Mouse (Mus musculus): ENCODE data around the gene Opa1. TPM values are rescaled to one million over a fixed set of nuclear protein-coding genes. Genes with fewer than 3 reads are reported as not detected.

Opa1 gene
- polyA plus RNA-seq, 1 experiment from 2014 or later: 25.9 TPM

DNA sequence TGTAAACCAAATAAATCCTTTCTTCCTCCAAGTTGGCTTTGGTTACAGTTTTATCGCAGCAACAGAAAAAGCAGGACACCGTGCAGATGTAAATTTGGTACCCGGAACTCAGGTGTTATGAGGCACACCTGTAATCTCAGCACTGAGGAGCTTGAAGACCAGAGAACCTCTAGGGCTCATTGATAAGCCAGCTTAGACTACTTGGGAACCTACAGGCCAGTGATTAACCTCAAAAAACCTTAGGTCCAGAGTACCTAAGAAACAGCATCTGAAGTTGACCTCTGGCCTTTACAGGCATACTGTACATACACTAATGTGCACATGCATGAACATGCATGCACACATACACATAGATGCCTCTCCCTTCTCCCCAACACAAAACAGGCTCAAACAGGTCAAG, 94.1 kb downstream of the Opa1 start:
- Histone ChIP-seq H3K36me3 (no peaks in the 10 kb centered on the region), H3K9me3 (replicated peaks) (no peaks in the 10 kb centered on the region), H3K9ac (no peak overlapping the region), H3K4me3 (replicated peaks) (no peak overlapping the region), H3K4me1 (no peaks in the 10 kb centered on the region), H3K27me3 (no peaks in the 10 kb centered on the region), H3K4me2 (replicated peaks) (no peak overlapping the region), H3K27ac (replicated peaks) (no peak overlapping the region)
- ATAC-seq (ENCODE audit: insufficient number of reproducible peaks, low FRiP score, low TSS enrichment, low read depth): no peak
- 93% methylated on average over 3 of the region's 3 CpGs for WGBS

DNA sequence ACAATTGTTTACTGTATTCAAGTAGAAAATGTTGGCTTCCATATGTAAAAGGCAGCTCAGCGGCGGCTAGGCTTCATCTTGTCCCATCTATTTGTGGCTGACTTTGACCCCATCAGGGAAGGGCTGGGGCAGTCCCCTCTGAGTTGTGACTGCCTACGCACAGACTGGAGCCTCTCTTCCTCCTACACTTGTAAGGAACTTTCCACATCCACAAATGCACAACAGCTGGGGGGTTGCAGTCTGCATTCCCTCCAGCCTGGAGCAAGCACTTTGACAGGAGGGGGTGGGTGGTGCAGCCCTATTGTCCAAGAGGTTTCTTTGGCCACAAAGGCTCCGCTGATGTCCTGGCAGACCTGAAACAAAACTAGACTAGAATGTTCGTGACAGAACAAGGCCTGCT, 100.5 kb downstream of the Opa1 start:
- Histone ChIP-seq H3K9me3 (replicated peaks) (no peaks in the 10 kb centered on the region), H3K4me3 (replicated peaks) (no peak overlapping the region), H3K4me2 (replicated peaks) (no peak overlapping the region), H3K36me3 (no peaks in the 10 kb centered on the region), H3K9ac (no peak overlapping the region), H3K27ac (replicated peaks) (no peak overlapping the region), H3K4me1 (peaks cover 9% of the 10 kb centered on the region), H3K27me3 (no peaks in the 10 kb centered on the region)
- WGBS: 54% methylated on average over 5 of the region's 5 CpGs
- ATAC-seq (ENCODE audit: insufficient number of reproducible peaks, low FRiP score, low TSS enrichment, low read depth): no peak

DNA sequence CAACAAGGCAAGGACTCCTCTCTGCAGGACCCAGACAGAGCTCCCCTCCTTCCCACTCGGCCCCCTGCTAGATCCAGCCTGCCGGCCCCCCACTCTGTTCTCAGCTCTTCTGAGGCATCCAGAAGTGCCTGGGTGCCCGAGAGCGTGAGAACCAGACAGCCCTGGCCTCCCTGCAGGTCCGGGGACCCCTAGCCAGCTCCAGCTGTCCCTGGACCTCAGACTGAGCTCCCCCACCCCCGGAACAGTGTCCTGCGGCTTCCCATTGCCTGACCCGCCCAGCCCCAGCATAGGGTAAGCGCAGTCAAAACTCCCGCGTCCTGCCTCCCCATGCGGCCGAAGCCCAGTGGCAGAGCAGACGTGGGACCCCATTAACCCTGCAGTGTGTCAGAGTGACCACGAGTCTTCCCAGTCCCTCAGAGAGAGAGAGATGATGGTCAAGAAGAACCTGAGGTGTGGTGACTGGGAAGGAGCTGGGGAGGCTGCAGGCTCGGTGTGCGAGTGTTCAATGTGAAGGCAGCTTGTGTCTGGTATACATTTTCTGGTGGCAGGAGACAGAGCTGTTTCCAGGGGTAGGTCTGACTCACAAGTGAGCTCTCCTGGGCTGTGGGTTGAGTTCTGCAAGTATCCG, 101.5 kb downstream of the Opa1 start:
- ATAC-seq (ENCODE audit: insufficient number of reproducible peaks, low FRiP score, low TSS enrichment, low read depth): no peak
- H3K27me3 ChIP-seq: no peaks in the 10 kb centered on the region
- H3K4me1 ChIP-seq: peaks cover 9% of the 10 kb centered on the region
- 64% methylated on average over 18 of the region's 18 CpGs for whole genome bisulfite sequencing
- H3K4me3 ChIP-seq (replicated peaks): no peak overlapping the region
- no peak overlapping the region for H3K9ac ChIP-seq
- no peaks in the 10 kb centered on the region for H3K9me3 ChIP-seq (replicated peaks)
- no peaks in the 10 kb centered on the region for H3K36me3 ChIP-seq
- H3K27ac ChIP-seq (replicated peaks): no peak overlapping the region
- no peak overlapping the region for H3K4me2 ChIP-seq (replicated peaks)

DNA sequence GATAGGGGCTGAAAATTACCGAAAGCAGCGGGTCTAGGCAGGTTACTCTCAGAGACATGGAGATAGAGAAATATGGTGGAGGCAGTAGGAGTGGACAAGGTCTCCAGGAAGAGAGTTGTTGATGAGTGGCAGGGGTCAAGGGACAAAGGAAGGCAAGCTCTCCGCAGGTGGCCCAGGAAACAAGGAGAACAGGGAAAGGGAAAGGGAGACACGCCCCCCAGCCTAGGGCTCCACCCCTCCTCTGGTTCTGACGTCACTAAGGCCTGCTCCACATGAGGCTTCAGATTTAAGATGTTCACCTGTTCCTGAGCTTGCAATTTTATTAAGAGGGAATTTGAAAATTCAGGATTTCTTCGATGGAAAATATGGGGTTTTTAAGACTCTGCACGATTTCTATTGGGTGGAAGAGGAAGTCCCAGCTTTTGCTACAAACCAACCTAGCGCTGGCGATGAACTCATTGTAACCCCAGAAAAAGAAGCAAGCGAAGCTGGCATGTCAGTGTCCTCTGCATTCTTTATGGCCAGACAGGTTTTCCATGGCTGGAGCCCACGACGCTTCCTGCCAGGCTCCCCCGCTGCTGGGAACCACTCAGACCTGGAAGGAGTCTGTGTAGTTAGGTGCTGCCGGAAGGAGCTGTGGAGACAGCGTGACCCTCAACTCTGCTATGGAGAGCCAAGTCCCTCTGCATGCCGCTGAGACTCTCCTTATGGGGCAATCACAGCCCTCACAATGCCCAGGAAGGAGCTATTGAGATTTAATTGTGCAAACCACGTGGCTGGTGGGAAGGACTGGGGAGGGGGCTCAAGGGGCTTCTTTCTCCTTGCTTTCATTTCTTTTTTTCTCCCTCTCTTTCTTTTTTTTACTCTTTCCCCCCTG, 103.7 kb downstream of the Opa1 start:
- Histone ChIP-seq H3K27ac (replicated peaks) (no peak overlapping the region), H3K9ac (no peak overlapping the region)
- no peak for ATAC-seq (ENCODE audit: insufficient number of reproducible peaks, low FRiP score, low TSS enrichment, low read depth)

DNA sequence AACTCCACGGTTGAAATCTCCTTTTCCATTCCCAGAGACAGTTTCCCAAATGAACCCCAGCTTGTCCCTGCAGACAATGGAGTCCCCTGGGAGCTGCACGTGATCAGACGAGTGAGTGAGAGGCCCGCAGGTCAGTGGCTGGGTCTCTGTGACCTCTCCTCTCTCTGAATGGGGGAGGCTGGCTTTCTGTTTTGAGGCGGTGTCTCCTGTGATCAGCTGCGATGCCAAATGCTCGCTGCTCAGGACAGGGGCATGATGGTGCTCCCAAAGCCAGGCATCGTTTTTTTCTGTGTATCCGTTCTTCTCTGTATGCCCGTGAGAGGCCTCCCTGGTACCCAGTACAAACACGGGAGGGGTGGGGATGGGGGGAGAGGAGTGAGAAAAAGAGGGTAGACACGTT, 104.4 kb downstream of the Opa1 start:
- 13% methylated on average over 12 of the region's 12 CpGs for WGBS
- Histone ChIP-seq H3K9ac (no peak overlapping the region), H3K27me3 (no peaks in the 10 kb centered on the region), H3K4me1 (peaks cover 9% of the 10 kb centered on the region), H3K4me2 (replicated peaks) (peak overlapping the region; percentile 34), H3K36me3 (no peaks in the 10 kb centered on the region), H3K4me3 (replicated peaks) (no peak overlapping the region), H3K27ac (replicated peaks) (no peak overlapping the region), H3K9me3 (replicated peaks) (no peaks in the 10 kb centered on the region)
- ATAC-seq (ENCODE audit: insufficient number of reproducible peaks, low FRiP score, low TSS enrichment, low read depth): no peak

More for the DNA sequence above, 103.7 kb downstream of the Opa1 start:
- Histone ChIP-seq H3K4me2 (replicated peaks) (peak overlapping the region; percentile 34), H3K9me3 (replicated peaks) (no peaks in the 10 kb centered on the region), H3K4me3 (replicated peaks) (no peak overlapping the region), H3K36me3 (no peaks in the 10 kb centered on the region), H3K4me1 (peaks cover 9% of the 10 kb centered on the region), H3K27me3 (no peaks in the 10 kb centered on the region)
- 40% methylated on average over 17 of the region's 17 CpGs for WGBS

DNA sequence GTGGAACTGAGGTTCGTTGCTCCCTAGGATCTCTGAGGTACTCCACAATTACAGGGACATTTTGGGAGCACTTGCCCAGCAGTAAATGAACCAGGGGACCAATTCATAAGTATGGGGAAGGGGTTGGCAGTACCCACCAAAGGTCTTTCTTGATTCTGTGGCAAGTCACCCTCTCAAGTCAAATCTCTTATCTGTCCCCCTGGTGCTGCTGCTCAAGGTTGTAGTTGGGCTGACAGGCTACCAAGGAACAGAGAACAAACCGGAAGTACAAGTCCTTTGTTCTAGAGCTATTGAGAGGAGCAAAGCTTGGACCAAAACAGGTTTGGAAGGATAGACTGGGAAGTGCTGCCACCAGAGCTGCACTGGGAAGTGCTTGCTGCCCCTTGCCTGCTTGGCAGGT, 105.0 kb downstream of the Opa1 start:
- no peaks in the 10 kb centered on the region for H3K9me3 ChIP-seq (replicated peaks)
- 45% methylated on average over 2 of the region's 2 CpGs for WGBS
- no peak overlapping the region for H3K4me3 ChIP-seq (replicated peaks)
- H3K4me1 ChIP-seq: peaks cover 9% of the 10 kb centered on the region
- H3K9ac ChIP-seq: no peak overlapping the region
- H3K27me3 ChIP-seq: no peaks in the 10 kb centered on the region
- no peak for ATAC-seq (ENCODE audit: insufficient number of reproducible peaks, low FRiP score, low TSS enrichment, low read depth)
- H3K4me2 ChIP-seq (replicated peaks): no peak overlapping the region
- H3K27ac ChIP-seq (replicated peaks): no peak overlapping the region
- H3K36me3 ChIP-seq: no peaks in the 10 kb centered on the region

DNA sequence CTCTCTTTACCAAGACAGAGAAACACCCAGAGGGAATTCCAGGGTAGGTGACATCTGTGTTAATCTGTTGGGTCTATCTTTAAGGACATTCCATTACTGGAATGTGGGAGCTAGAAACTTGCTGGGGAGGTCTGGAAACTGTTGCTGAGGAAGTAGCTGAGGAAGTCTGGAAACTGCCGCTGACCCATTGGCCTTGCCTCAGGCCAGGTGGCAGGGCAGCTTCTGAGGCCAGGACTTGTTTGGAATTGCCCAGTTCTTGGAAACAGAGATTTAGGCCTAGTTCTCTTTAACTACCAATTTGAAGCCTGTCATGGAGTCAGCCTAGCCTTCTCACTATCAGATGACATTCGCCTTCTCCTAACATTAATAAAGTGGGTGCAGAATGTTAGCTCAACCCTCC, 105.5 kb downstream of the Opa1 start:
- H3K9me3 ChIP-seq (replicated peaks): no peaks in the 10 kb centered on the region
- no peak overlapping the region for H3K4me2 ChIP-seq (replicated peaks)
- H3K4me1 ChIP-seq: peaks cover 9% of the 10 kb centered on the region
- no peak overlapping the region for H3K9ac ChIP-seq
- H3K27ac ChIP-seq (replicated peaks): no peak overlapping the region
- no peak overlapping the region for H3K4me3 ChIP-seq (replicated peaks)
- ATAC-seq (ENCODE audit: insufficient number of reproducible peaks, low FRiP score, low TSS enrichment, low read depth): no peak
- no peaks in the 10 kb centered on the region for H3K27me3 ChIP-seq
- H3K36me3 ChIP-seq: no peaks in the 10 kb centered on the region
- WGBS: 85% methylated on average over 2 of the region's 2 CpGs

DNA sequence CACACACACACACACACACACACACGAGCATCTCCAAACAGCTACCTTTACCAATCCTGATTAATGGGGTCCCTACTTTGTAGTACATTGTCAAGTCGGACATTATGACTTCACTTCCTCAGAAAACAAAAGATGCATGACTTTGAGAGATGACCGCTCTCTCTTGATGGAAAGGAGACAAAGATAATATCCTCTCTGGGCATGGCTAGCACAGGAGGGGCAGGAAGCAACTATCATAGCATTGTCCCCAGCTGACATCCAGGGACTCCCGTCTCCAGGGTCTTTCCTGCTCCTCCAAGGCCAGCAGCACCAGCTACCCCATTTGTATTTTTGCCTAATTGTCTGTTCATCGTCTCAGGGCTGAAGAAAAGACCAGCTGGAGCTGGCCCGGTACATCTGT, 107.0 kb downstream of the Opa1 start:
- no peaks in the 10 kb centered on the region for H3K36me3 ChIP-seq
- no peak overlapping the region for H3K4me3 ChIP-seq (replicated peaks)
- H3K4me1 ChIP-seq: peaks cover 9% of the 10 kb centered on the region
- no peak for ATAC-seq (ENCODE audit: insufficient number of reproducible peaks, low FRiP score, low TSS enrichment, low read depth)
- WGBS: 72% methylated on average over 6 of the region's 6 CpGs
- H3K27ac ChIP-seq (replicated peaks): no peak overlapping the region
- H3K9me3 ChIP-seq (replicated peaks): no peaks in the 10 kb centered on the region
- H3K27me3 ChIP-seq: no peaks in the 10 kb centered on the region
- H3K4me2 ChIP-seq (replicated peaks): no peak overlapping the region
- no peak overlapping the region for H3K9ac ChIP-seq

DNA sequence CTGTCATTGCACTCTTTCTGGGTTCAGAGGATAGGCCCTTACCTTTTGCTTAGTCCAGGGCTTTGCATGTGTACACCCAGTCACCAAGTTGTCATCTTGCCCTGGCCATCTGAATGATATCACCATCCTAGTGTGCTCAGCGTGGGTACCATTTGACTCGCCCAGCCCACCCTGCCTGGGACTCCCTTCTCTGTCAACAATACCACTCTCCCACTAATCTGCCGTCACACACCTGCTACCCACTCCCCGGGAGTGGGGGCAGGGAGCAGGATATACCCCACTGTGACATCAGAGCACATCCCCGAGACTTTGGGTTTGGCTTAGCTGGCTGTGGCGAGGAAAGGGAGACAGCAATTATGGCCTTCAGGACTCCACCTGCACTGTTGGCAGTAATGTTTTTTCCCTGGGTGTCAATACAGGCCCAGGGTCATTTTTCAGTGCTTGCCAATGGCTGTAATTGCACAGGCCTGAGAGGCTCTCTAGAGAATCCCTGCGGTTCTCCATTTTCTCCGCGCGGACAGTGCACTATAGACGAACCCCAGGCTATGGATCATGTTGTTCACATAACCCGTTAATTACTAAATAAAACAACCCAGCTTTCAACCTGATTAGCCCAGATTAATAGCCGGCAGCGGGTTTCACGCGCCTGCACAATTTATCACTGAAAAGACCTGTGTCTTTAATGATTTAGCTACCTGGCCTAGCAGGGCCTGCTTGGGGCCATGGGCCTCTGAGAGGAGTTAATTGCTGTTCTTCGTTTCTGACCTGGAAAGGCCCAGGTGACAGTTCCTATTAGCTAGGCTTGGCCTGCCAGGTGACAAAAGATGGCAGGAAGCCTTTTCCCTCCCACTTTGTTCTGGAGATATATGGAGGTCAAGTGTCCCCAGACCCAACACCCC, 109.1 kb downstream of the Opa1 start:
- no peak overlapping the region for H3K4me3 ChIP-seq (replicated peaks)
- no peak overlapping the region for H3K27ac ChIP-seq (replicated peaks)
- no peaks in the 10 kb centered on the region for H3K36me3 ChIP-seq
- H3K9me3 ChIP-seq (replicated peaks): no peaks in the 10 kb centered on the region
- ATAC-seq (ENCODE audit: insufficient number of reproducible peaks, low FRiP score, low TSS enrichment, low read depth): no peak
- H3K9ac ChIP-seq: no peak overlapping the region
- no peak overlapping the region for H3K4me2 ChIP-seq (replicated peaks)
- H3K27me3 ChIP-seq: no peaks in the 10 kb centered on the region
- 72% methylated on average over 17 of the region's 17 CpGs for WGBS
- H3K4me1 ChIP-seq: peaks cover 8% of the 10 kb centered on the region

DNA sequence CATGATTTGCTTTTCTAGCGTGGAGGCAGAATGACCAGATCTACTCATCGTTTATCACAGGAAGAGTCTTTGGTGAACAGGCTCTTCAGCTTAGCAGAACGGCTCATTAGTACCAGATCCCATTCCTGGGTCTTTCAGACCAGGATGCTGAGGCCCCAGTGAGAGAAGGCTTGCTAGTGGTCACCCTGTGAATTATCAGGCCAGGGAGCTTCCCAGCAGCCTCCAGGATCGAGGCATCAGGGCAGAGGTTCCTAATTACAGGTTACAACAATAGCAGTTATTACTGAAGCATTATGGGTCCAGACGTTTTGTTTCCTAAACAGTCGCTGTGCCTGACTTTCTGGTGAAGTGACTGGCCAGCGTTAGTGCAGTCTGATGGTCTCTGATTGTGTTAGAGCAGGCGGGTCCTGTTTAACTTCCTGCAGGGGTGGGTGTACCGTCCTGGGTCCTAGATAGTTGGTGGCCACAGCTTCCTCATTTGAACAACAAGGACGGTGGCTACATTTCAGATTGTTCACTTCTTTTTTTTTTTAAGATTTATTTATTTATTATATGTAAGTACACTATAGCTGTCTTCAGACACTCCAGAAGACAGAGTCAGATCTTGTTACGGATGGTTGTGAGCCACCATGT, 110.2 kb downstream of the Opa1 start:
- no peaks in the 10 kb centered on the region for H3K27me3 ChIP-seq
- H3K4me3 ChIP-seq (replicated peaks): no peak overlapping the region
- 52% methylated on average over 11 of the region's 11 CpGs for WGBS
- no peak for ATAC-seq (ENCODE audit: insufficient number of reproducible peaks, low FRiP score, low TSS enrichment, low read depth)
- no peak overlapping the region for H3K4me2 ChIP-seq (replicated peaks)
- H3K9me3 ChIP-seq (replicated peaks): no peaks in the 10 kb centered on the region
- H3K27ac ChIP-seq (replicated peaks): no peak overlapping the region
- H3K4me1 ChIP-seq: 0 out of 2 replicates have a peak, but pooled peaks cover 12% of the 10 kb centered on the region
- no peak overlapping the region for H3K9ac ChIP-seq
- H3K36me3 ChIP-seq: no peaks in the 10 kb centered on the region
